Mouse (Mus musculus): Measurements from ENCODE around the gene Atrn.

The Atrn gene

DNA sequence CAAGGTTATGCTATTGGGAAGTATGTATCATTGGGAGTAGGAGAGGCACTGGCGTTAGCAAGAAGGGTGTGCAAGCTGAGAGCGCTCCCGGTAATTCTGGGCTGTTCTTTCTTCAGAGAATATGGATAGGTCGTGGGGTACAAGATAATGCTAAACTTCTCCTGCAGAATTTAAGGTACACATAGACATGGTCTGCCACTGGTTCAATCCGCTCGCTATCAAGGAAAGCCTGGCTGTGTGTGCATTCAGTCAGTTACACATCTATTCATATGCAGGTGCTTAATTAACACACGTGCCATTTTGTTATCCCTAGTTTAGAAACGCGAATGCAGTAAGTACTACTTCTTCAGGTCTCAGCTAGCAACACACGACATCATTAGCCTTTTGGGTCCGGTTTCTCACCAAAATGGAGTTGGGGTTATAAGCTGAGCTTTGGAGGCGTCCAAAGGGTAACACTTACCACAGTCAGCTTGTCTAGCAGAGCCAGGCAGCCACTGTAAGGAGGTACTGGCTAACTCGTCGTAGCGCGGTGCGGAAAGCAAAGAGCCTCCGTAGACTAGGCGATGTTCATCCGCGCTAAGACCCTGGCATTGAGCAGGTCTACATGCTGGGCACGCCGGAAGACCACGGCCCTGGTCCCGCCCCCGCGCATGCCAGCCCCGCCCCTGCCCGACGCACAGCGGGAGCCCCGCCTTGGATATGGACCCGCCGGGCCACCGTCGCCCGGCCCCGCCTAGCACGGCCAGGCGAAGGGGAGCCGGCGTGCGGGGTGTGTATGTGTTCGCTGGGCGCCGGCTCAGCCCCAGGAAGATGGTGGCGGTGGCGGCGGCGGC lies at the start of gene Atrn, which contains the start of gene 4930402H24Rik:
Gene Atrn, plus strand, starts transcription at position 745 of the 833 bp plus-strand sequence.
Gene 4930402H24Rik, minus strand, starts transcription at position 656 of the 833 bp plus-strand sequence.
- DNase-seq (ENCODE audit: low spot score), result peak; percentile 94

DNA sequence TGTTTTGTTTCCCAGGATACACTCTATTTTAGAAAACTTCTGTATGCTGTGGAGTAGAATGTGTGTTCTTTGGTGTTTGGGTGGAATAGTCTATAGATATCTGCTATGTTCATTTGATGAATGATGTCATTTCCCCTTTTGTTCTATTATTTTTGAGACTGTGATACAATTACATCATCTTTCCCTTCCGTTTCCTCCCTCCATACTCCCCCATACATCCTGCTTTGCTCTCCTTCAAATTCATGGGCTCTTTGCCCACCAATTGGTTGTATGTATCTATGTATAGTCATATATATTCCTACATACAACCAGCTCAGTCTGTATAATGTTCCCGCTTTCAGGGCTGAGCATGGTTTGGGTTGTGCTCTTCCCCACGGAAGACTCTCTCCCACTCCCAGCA lies 44.2 kb upstream of the Atrn start:
- DNase-seq (ENCODE audit: low spot score), result no peak

DNA sequence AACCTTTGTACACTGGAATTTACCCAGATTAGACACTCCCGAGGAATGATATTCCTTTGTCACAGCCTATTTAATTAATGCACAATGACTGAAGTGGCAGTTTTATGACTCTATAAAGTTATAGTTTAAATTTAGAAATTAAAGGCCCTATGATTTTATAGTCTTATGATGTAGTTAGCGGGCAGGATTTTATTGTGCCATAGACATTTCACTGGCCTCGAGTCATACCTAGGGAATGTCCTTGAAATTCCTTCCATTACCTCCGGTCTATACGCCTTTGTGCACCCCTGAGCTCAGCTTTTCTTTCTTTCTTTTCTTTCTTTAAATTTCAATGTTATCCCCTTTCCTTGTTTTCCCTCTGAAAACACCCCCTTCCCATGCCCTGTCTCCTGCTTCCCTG lies 35.4 kb upstream of the Atrn start:
- no peak for DNase-seq (ENCODE audit: low spot score)

GRCm38 (mm10) chr2:130877376-130877775 lies 28.9 kb upstream of the Atrn start:
- no peak for DNase-seq (ENCODE audit: low spot score)

DNA sequence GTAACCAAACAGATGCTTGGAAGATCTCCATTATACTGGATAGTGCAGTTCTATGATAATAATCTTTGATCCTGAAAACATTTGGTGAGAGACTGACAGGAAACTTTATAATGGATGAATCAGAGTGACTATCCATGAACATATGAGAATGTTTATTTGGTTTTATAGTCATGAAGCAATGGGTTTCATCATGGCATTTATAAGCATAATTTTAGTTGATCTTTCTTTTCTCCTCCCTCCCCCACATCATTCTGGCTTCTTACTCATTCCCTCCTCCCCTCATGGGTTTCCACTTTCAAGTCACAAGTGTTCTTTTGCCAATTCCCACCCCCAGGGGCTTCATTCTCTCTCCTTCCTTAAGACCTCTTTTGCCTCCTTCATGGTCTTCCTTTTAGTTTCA lies 19.3 kb upstream of the Atrn start:
- DNase-seq (ENCODE audit: low spot score), result no peak

GRCm38 (mm10) chr2:130887456-130887855 lies 18.8 kb upstream of the Atrn start:
- DNase-seq (ENCODE audit: low spot score), result no peak

DNA sequence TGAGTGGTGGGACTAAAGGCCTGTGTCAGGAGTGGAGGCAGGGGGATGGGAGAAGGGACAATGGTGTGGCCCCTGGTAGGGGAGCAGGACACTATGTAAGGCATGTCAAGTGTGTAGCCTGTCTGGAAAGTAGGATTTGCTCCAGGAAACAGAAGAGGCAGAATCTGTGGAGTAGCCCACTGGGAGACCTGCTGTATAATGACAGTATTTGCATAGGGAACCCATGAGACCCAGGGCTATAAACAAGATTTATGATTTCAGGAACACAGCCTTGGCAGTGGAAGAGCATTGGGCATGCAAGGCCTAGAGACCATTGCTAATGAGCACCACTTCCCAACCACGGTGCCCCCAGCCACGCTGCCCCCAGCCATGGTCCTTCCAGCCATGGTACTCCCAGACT lies 9.4 kb upstream of the Atrn start:
- DNase-seq (ENCODE audit: low spot score), result no peak

- DNase-seq (ENCODE audit: low spot score), result no peak
Observed at GRCm38 (mm10) chr2:130897856-130898255, 8.4 kb upstream of the Atrn start.

- no peak for DNase-seq (ENCODE audit: low spot score)
Observed at GRCm38 (mm10) chr2:130898783-130899182, 7.5 kb upstream of the Atrn start.

- DNase-seq (ENCODE audit: low spot score), result peak; percentile 19
Observed at GRCm38 (mm10) chr2:130906584-130907315, 455 bp downstream of the Atrn start.

DNA sequence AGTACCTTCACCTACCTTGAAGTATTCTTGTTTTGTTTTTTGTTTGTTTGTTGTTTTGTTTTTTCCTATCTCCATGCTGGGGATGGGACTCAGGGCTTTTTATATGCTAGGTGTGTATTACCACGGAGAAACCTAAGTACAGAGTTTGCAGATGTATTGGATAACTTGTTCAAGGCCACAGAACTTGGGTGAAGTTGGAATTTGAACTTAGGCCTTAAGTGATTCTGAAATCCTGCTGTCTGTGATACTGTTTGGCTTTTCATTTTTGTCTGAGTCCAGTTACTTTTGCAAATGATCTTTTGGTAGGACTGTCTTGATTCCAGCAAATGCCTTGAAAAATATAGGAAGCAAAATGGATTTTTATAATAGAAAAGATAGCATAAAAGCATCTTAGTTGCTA lies 5.4 kb downstream of the Atrn start:
- DNase-seq (ENCODE audit: low spot score), result no peak

GRCm38 (mm10) chr2:130914873-130915272 lies 8.6 kb downstream of the Atrn start:
- no peak for DNase-seq (ENCODE audit: low spot score)

DNA sequence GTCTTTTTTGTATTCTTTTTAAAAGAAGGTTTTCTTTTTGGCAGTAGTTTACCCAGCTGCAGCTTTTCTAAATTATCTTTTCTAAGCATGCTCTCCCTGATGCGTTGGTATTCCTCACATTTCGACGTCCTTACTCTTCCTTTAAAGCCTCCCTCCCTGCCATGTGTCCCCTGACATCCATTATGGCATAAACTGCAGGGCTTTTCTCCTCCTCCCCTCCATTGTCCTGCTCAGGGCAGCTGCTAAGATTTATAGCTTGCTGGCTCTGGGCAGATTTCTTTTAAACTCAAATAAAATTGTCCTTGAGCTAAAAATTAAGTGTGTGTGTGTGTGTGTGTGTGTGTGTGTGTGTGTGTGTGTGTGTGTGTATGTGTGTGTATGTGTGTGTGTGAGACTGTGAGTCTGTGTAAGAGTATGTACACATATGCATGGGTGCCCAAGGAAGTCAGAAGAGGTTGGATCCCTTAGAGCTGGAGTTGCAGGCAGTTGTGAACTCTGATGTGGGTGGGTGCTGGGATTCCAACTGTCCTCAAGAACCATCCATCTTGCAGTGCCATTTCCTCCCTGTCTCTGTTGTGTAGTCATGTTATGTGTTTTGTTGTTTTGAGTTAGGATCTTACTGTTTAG lies 10.3 kb downstream of the Atrn start:
- DNase-seq (ENCODE audit: low spot score), result no peak

GRCm38 (mm10) chr2:130917686-130918085 lies 11.4 kb downstream of the Atrn start:
- no peak for DNase-seq (ENCODE audit: low spot score)

DNA sequence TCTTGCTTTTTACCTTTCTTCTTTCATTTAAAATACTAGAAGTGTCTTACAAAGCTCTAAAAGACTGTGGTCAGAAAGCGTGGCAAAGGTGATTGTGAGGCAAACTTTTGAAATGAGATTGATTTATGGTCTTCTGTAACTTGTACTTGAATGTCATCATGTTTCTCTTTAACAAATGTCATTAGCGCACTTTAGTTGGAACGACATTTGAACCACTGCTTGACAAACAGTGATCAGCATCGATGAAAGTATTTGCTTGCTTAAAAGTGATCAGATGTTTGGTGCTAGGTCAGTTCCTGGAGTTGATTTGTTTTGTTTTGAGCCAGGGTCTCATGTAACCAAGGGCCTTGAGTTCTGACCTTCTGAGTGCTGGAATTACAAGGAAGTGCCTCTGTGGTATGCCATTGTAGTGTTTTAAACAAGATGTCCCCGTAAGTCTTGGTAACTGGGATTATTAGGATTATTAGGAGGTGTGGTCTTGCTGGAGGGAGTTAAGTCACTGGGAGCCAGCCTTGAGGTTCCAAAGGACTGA lies 12.8 kb downstream of the Atrn start:
- no peak for DNase-seq (ENCODE audit: low spot score)

- DNase-seq (ENCODE audit: low spot score), result no peak
Observed at GRCm38 (mm10) chr2:130924950-130925349, 18.7 kb downstream of the Atrn start.

DNA sequence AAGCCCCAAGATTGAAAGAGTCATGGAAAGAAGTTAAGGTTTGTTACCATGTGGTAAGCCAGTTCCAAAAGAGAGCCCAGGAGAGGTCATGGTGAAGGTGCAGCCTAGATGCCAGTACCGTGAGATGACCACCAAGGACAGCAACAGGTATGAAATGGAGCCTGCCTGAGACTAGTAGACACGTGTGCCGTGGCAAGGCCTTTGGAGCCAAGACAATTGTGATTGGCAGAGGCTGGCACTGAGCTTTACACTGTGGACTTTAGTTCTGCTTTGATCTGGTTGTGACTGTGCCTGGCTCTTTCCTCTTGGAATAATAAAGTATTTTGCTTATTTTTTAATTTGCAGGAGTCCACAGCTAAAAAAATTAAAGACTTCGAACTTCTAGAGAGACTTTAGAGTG lies 21.7 kb downstream of the Atrn start:
- no peak for DNase-seq (ENCODE audit: low spot score)

DNA sequence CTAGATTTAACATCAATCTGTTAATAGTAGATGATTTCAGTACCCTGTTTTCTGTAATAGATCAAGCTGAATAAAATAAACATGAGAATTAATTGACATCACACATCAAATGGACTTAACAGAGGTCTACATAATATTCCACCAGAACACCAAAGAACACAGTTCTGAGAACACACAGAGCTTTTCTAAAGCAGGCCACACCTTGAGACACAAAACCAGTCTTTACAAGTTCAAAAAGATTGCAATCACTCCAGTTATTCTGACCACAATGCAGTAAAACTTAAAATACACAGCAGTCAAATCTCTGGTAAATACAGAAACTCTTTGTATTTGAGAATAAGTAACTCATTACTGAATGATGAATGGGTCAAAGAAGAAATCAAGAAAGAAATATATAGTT lies 22.2 kb downstream of the Atrn start:
- DNase-seq (ENCODE audit: low spot score), result no peak

- no peak for DNase-seq (ENCODE audit: low spot score)
Observed at GRCm38 (mm10) chr2:130929994-130930393, 23.7 kb downstream of the Atrn start.

GRCm38 (mm10) chr2:130932865-130933264 lies 26.6 kb downstream of the Atrn start:
- no peak for DNase-seq (ENCODE audit: low spot score)

- no peak for DNase-seq (ENCODE audit: low spot score)
Observed at GRCm38 (mm10) chr2:130949781-130950180, 43.5 kb downstream of the Atrn start.

DNA sequence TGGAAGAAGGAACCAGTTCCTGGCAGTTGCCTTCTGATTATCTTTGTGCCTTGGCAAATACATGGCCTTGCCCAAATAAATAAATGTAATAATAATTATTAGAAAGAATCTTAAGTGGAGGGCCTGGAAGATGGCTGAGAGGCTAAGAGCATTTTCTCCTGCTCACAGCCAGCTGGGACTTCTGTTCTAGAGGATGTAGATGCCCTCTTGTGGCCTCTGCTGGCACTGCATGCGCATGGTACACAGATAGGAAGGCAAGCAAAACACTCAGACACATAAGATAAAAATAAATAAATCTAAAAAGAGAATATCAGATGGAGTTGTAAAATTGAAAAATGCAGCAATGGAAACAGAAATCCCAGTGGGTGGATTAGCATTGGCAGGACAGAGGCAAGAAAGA lies 44.3 kb downstream of the Atrn start:
- peak; percentile 61 for DNase-seq (ENCODE audit: low spot score)

DNA sequence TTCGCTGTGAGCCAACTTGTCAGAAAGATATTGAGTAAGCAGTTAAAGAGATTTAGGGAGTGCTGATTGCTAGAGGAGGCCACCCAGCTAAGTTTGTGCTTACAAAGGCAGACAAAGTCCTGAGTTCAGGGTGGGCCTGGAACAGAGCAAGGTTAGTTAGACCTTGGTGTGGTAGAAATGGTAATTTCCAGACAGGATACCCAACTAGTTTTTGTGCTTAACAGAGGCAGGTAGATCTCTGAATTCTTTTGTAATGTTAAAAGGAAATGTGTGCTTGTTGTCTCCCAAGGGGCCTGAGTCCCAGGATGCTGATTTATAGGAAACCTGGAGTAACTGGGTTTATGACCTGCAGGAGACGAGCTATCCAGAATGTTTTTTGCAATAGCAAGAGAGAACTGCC lies 52.6 kb downstream of the Atrn start:
- no peak for DNase-seq (ENCODE audit: low spot score)

Data from T-cell, adult 2 months (primary cell).